Mouse (Mus musculus) cerebellum, adult 8-10 months (tissue): ENCODE measurements around the gene Dhx33.

ENCODE experiments used
- DNase-seq: peaks from one replicate; pipeline ENCODE4 v3.0.0; 2022

The Dhx33 gene

DNA sequence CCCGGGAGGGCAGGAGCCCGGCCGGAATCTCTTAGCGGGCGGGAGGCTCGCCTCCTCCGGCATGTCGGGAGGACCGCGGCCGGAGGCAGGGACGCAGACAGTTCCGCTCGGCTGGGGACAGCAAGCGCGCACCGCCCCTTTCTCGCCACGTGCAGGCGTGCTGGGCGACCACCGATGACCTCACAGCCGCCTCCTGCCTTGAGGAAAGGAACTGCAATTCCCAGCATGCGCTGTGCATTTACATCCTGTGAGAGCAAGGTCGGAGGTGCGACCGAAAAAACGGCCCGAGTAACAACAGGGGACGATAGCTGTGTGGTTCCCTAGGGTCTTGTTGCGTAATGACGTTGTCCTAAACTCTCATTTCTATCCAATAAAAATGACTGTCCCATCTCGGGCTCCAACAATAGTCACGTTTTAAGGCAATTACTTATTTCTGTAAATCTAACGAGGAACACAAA lies at the start of gene Dhx33:
Gene Dhx33, minus strand, starts transcription at position 122 of the 458 bp plus-strand sequence.
- DNase-seq = peak; percentile 95

DNA sequence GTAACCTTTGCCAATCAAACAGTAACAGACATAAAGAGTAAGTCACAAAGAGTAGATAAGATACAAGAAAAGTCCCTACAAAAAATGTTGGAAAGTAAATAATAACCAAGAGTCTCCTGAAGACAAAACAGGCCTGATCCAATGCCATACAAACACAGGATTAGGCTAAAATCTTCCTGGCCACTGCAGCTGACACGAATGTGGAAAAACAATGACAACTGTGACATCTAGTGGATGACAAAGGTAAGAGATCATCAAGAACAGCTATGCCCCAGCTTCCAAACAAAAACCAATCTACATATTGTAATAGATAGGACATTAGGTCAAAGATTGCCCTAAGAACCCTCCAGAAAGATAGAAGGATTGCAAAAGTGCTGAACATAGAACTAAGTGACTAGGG lies 48.3 kb upstream of the Dhx33 start:
- no peak for DNase-seq

DNA sequence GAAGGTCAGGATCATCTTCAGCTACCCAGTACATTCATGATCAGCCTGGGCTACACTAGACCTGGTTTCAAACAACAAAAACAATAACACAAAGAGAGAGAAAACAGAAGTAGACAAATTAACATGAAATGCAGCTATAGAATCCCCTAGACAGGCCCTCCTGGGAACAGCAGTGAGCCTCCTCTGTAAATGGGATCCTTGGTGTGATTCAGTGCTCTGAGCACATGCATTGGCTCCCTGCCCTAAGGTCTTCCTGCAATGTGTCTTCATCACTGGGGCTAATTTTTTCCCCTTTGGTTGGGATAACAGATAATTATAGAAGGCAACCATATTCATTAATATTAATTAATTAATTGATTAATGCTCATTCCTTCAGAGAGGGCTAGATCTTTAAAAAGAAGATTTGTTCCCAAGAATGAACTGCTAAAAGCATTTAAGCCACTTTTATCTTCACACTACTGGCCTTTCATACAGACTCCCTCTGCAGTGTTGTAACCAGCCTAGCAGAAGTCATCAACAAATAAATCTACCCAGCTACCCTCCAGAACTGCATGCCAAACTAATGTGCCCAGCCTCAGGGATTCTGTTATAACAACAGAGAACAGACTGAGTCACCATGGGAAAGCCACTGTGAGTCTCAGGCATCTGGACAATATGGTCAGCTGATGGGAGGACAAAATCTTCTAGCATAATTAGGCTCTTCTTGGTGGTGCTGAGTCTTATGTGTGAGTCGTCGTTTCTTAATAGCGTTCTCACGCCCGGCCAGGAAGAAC lies 35.5 kb upstream of the Dhx33 start:
- DNase-seq = no peak

DNA sequence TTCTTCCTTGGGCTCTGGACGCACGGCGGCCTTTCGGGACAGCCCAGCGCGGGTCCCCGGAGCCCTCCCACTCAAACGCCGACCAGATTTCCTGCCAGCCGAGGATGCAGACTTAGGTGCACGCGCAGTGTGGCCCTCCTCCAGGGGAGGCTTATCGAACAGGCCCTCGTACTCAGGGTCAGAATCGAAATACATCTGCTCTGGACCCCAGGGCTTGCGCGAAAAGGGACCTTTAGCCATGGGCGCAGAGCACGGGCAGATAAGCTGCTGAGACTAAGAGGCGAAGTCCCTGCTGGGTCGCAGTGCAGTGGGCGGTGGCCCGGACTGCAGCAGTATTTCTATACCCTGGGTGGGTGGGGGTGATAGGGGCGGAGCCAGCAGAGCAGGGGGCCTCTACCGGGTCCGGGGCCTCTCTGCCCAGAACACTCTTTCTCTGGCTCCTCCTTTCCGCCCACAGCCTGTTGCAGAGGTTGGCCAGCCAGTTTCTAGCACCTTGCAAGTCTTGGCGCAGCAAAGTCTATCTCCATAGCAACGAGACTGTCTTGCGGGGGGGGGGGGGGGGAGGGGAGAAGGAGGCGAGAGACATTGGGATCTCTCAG lies 29.0 kb upstream of the Dhx33 start, which contains the start of gene 6330403K07Rik:
Gene 6330403K07Rik, minus strand, starts transcription at position 351 of the 599 bp plus-strand sequence.
- no peak for DNase-seq

DNA sequence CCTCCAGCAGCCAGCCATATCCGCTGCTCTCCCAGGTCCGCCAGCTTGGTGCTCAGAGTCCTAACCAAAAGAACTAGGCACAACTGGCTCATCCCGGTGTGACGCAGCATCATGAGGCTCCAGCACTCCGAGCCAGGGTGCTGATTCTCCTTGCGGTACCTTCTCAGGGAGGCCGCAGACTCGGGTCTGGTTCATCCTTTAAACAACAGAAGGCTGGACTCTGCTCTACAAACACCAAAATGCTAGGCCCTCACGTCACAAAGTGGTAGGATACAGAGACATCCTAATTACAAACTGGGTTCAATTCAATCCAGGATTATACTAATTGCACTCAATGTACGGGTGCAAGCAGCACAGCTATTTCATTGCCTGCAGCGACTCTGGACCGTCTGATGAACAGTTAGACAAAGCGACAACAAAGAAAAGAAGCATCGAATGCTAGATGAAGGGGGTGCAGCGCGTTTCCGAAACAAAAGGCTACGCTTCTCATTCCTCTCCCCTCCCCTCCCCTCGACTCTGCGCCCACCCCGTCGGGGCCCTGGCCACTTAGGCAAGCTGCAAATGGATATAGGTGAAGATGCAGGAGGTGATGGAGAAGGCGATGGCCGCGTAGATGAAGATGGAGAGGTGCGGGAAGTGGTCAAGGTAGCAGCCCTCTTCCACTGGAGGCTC lies 28.4 kb upstream of the Dhx33 start:
- no peak for DNase-seq

DNA sequence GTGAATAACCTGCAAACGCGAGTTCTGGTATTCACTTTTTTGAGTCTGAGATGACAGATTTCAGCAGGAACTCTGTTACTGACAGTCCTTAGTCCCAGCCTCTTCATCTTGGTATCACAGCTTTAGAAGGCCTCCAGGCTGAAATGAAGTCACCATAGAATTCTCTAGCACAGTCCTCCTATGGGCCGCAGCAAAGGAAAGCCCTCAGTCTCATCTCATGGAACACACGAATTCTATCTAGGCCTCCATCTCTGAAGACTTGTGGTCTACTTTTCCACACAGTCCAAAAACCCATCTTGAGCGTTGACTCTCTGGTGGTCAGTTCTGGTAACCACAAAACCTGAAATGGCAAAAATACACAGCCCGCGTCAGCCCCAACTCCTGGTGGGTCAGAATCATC lies 27.8 kb upstream of the Dhx33 start:
- no peak for DNase-seq

DNA sequence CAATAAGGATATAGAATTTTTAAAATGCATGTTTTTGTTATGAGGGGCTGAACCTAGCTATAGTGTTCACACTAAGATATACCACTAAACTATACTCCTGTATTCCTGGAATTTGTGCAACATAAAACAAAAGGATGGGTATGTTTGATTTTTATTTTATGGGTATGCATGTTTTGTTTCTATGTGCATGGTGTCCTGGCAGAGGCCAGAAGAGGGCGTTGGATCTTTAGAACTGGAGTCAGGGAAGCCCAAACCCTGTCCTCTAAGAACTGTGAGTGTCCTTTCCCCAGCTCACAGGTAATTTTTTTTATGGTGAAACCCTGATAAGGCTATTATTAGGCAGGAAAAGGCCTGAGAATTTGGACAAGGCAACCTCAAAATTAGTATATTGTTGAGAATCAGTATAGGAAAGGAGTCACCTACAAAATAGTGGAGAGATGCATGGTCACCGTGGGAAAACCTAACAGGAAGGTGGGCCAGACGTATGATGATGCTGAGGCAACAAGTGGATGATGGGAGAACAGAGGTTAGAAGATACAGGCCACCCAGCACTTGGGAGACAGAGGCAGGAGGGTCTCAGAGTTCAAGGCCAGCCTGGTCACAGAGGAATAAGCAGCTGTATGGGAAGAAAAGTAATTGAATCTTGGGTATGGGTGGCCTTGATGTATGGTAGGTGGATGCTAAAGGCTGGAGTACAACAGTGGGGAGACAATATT lies 25.3 kb upstream of the Dhx33 start:
- DNase-seq = no peak

DNA sequence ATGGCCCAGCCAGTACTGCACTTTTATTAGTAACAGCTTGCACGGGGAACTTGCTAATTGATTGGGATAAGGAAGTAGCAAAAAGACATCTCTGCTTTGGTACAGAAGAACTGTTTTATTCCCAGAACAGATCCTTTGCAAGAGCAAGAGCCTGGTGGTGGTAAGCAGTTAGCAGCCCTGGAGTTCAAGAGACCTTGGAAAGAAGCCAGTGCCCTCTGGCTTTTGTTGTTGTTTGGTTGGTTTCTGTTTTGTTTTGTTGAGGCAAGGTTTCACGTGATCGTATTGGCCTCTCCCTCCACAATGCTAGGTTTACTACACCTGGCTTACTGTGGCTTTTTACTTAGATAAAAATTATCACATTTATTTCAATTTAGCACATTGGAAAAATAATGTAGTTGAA lies 24.0 kb upstream of the Dhx33 start:
- DNase-seq = no peak

DNA sequence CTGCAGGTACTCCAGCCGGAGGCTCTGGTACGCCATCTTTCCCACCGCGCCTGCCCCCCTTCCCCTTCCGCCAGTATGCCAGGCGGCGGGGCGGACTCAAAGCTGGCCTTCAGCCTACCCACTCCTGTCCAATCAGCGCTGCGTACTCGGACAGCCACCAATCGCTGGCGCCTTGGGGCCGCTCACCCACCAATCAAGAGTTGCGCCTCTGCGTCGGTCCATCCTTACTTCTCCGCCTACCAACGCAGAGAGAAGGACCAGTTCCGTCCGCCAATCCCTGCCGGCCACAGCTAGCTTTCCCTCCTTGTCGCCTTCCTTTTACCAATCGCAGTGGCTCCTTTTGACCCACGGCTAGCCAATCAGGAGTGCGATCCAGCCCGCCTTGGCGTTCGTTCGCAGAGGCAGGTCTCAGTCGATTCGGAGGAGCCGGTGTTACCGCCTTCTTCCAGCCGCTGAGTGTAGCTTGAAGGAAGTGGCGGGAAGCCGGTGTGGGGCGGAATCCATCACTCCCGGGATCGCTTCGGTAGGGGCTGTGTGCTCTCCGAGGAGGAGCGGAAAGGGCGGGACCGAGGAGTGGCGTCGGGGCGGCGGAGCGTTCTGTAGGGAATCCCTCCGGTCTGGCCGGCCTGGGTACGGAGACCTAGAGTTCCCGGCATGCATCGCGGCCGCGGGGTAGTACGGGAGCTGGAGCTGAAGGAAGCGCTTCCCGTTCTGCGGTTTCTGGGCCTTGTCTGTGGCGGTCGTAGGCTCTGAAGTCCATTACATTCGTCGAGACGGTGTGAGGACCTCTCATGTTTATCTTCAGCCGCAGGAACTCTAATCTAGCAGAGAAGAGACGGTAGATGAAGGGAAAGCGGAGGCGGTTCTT lies 15.2 kb upstream of the Dhx33 start, which contains the start of the genes Mis12 and Derl2:
Gene Mis12, plus strand, starts transcription at position 411 of the 868 bp plus-strand sequence.
Gene Derl2, minus strand, starts transcription at position 641 of the 868 bp plus-strand sequence.
- DNase-seq = peak; percentile 97

DNA sequence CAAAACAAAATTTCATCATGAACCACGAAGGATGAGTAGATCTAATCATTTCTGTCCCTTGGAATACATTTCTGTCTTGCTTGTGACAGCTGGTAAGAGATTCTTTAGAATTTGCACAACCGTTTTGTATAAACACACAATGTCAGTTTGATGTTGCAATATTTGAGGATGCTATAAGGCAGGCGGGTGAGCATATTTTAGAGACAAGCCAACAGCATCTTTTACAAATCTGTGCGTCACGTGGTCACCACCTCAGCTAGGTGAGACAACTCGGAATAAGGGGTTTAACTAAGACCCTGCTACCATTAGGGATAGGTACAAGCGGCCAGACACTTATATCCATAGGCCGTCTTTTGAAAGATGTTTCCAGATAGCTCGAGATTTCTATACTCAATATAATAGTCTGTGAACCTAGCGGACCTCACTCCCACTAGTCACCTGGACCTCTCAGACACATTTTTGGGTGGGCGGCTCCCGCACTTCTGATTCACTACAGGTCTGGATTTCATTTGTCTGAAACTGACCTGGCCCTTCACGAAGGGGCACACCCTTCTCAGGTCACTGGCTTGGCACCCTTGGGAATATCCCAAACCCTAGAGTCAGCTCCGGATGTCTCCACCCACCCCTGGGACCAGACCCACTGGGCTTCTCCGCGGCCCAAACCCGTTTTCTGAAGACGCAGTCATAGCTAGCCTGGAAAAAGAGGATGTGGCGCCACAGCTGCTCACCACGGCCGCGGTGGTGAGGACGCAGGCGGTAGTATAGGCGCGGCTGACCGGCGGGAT lies 14.4 kb upstream of the Dhx33 start:
- no peak for DNase-seq

DNA sequence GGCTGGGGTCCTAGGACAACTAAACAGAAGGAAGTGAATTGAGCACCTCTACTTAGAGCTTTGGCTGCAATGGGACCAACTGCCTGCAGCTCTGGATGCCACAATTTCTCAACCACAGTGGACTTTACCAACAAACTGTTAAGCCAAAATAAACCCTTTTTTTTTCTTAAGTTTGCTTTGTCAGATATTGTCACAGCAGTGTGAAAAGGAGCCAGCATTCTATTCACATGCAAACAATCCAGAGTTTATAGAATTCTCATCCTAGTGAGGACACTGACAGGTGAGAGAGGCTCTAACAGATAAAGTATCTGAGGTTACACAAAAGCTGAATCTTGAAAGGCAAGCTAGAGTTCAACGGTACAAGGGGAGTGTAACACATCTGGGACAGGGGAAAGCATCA lies 12.8 kb upstream of the Dhx33 start:
- DNase-seq = no peak

DNA sequence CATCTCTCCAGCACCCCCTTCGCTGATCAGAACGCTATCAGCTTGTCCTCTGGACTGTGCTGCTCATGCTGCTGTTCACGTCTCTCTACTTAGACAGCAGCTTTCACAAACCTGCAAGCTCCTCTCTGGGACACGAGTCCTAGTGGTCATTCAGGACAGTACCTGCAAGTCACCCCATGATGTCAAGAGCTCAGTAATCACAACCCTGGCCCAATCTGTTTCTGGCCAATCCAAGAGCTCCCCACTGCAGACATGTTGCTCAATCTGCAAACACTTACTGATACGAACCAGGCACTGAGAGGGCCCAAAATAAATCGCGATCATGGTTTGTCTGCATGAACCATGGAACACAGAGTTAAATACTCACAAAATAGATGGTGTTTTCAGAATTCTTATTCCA lies 8.5 kb upstream of the Dhx33 start:
- DNase-seq = no peak

DNA sequence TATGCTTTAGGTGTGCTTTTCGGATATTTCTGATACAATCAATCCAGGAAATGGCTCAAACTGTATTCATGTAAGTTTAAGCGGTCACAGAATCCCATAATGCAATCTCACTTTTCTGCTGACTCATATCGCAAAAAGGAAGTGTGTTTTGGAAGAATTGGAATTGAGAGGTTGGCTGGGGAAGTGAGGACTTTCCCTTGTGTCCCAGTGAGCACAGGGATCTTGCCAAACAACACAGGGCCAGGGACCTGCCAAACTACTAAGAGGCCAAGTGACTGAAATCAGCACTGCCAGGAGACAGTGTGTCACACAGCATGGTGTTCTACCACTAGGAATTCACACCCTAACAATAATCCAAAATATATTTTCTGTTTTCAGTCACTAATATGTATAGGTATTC lies 4.1 kb upstream of the Dhx33 start:
- DNase-seq = no peak

DNA sequence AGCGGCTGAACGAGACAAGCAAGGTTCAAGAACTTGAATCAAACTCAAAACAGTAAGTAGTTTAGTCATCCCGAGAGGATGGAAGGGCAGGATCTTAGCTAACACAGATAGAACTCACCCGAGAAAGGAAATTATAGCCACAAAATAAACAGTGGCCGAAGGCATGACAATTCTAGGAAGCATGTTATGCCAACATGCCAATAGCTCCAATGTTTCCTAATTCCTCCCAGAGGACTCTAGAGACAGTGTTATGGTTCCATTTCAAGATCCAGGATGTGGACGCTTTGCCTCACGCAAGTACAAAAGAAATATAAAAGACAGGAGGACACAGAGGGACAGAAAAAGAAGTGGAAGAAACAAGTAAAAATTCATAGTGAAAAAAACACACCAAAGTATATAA lies 3.6 kb upstream of the Dhx33 start:
- no peak for DNase-seq

DNA sequence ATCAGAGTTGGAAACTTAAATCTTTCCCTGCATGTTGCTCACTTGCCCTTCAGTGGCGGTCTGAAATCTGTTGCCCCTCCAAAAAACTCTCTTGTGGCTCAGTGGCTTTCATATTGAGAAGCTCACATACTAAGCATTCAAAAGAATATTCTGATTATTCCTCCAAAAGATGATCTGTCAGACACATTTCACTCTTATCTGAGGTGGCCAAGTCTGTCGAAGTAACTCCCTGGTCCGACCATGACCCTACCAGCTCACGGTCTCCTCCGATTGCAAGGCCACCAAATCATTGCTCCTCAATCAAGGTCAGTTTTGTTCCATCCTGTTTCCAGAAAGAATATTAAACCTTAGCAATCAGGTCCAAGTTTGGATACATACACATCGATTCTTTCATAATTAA lies 2.8 kb upstream of the Dhx33 start:
- no peak for DNase-seq

DNA sequence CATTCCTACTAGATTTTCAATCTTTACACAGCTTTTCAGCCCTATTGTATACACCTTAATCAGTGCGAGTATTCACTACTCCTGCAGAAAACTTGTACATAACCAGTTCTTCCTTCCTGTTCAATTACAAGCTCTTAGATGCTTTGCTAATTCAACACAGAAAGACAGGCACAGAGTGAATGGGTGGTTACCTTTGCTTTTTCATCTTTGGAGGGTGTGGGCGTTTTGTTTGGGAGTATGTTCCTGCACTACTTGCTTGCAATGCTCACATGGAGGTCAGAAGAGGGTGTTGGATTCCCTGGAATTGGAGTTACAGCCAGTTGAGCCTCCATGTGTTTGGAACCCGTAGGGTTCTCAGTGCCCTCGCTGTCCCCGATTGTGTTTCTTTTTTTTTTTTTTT lies 809 bp upstream of the Dhx33 start:
- no peak for DNase-seq

DNA sequence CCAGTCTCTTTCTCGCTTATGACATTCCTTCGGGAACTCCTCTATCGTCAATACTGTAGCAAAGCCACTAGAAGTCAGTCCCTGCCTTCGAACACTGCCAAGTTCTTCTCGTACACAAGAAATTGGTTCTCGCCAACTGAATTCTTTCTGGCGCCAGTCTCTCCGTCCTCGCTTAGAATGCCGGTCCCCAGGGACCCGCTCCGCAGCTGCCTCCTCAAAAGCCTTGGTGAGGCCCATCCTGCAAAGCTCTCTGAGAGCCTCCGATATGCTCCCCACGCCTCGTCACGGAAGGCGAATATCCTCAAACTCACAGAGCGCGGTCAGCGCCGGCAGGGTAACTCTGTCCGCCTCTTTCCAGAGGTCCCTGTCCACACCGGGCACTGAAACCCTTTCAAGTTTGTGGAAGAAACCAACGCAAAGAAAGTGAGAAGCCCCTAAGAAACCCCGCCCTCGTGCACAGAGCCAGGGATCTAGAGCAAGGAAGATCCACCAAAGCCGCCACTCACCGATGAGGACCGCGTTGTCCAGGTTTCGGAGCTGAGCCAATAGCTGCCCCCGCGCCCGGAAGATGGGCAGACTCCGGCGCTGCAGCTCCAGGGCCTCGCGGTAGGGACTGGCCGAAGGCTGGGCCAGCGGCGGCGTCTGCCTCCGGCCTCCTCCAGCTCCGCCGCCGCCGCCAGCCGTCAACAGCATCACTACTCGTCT lies 474 bp downstream of the Dhx33 start:
- no peak for DNase-seq

DNA sequence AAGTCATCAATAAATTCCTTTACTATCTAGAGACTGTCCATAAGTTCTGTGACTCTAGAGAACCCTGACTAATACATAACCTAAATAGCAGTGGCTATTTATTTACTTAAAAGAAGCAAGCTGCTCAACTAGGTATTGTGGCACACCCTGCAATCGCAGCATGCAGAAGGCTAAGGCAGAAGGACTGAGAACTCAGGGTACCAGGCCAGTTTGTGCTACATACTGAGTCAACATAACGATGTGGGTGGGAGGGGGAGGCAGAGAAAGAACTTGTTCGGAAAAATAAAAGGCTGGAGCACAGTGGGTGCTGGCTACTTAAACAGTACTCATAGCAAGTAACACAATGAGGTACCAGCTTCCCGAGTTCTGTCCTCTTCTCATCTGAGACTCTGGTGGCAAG lies 3.1 kb downstream of the Dhx33 start:
- DNase-seq = no peak

DNA sequence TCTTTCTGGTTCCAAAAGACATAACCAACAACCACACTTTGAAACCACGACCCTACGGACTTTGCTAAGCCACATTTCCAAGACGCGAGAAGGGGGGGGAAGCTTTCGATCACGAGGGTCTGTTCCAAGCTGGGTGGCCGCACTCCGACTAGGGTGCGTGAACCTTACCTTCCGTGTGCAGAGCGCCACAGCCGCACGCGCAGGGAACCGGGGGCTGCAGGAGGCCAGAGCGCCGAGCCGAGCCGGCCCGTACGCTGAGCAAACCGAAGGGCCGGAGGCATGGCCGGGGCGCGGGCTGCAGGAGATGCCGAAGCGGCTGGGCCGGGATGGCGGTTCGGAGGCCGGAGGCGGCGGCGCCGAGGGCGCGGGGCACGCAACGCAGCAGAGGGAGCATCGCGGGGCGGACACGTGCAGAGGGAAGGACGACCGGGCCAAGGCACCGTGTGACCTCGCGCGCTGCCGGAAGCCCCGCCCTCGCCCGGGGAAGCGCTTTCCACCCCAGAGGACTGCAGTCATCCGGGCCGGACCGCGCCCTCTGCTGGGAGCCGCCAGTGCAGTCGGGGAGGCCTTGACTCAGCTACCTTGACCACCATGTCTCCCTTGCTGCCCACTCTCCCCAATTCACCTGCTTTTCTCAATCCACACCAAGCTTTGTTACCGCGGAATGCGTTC lies 21.5 kb downstream of the Dhx33 start, which contains the start of gene C1qbp:
Gene C1qbp, minus strand, starts transcription at position 470 of the 672 bp plus-strand sequence.
- DNase-seq = peak; percentile 95

DNA sequence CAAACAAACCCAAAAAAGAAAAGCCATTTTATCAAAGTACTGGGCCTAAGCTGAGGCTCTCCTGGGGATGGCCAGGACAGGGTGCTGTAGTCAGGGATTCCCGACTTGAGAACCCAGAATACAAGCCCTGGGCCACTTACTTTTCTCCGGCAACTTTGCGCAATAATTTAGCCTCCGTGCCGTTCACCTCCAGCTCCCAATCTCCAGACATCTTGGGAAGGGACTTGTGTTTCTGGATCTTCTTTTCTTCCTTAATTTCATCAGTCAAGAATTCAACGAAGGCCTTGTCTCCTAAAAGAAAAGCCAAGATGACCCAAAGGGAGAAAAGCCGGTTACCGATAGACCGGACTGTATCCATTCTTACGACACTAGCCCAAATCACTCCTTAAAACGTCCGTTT lies 22.2 kb downstream of the Dhx33 start:
- no peak for DNase-seq
